Mouse (Mus musculus) naive thymus-derived CD4-positive, alpha-beta T cell, adult 2 months (primary cell): ENCODE measurements around the gene Zcchc13.
"Not testable (repeated sequence)": the region's sequence is repeated elsewhere in the genome, so short reads cannot be mapped to it uniquely, and the experiment has no call there.

Experiments
- DNase-seq: peaks from one replicate; pipeline ENCODE4 v3.0.0-alpha.2; 2011; ENCODE audit warnings: low read depth

Gene Zcchc13

GRCm38 (mm10) chrX:103644301-103644700 is 13.9 kb downstream of the Zcchc13 start:
- no peak for DNase-seq

- no peak for DNase-seq
Measured at GRCm38 (mm10) chrX:103652048-103652447, 21.7 kb downstream of the Zcchc13 start.

GRCm38 (mm10) chrX:103653021-103653420 is 22.6 kb downstream of the Zcchc13 start:
- DNase-seq, result no peak

DNA sequence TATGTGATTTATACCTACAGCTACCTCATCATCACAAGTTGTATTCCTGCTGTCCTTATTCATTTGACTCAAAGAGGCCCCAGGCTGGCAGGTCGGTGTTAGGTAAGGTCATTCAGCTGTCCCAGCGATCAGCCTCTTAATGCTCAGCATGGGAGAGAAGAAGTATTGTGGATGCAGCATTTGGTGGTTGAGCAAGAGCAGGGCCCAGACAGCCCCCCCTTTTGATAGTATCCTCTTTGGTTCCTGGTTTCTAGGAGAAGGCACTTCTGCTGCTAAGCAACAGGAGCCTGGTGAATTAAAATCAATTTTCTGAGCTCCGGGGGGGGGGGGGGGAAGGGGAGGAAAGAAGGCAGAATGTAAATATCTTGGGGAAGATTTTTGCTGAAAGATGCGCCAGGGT is 28.6 kb downstream of the Zcchc13 start:
- DNase-seq, result no peak

DNA sequence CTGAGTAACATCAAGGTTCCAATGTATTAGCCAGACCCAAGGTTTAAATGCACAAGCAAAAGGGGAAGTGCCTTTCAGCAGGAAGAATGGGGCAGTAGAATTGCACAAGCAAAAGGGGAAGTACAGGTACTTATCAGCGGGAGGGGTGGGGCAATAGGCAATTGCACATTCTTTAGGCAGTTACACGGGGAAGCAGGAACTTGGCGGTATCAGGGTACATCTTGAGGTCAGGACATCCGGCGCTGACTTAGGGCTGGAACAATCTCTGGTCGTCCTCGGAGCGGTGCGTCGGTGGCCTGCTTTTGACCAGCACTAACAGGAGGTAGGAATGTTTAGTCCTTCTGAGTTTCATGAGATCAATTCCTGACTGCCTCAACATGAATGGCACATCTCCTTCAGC is 34.1 kb downstream of the Zcchc13 start:
- not testable (repeated sequence) for DNase-seq

DNA sequence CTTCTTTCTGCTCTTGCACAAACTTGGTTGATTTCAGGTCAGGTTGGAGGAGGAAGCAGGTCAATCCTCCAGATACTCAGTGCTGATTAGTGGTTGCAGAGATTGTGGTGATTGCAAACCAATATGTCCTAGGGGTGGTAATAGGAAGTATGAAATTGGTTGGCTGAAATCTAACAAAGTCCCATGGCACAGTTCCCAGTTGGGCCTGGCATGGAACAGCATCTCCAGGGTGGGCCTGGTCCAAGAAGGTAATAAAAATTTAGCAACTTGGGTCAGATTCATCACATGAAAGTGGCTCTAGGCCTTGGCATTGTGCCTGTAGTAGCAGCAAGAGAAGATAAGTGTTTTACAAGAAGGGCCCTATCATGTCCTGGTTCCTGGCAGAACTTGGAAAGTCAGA is 39.9 kb downstream of the Zcchc13 start:
- DNase-seq, result no peak

- DNase-seq, result no peak
Measured at GRCm38 (mm10) chrX:103673761-103674160, 43.4 kb downstream of the Zcchc13 start.

- DNase-seq, result no peak
Measured at GRCm38 (mm10) chrX:103674674-103675073, 44.3 kb downstream of the Zcchc13 start.
